Mouse (Mus musculus): ENCODE data around the gene Ripor1.

Ripor1 gene

GRCm38 (mm10) chr8:105624831-105625230, 19.8 kb downstream of the Ripor1 start:
- no peak for DNase-seq (ENCODE audit: low read depth, low spot score)

GRCm38 (mm10) chr8:105626086-105626485, 21.0 kb downstream of the Ripor1 start:
- DNase-seq (ENCODE audit: low read depth, low spot score) = no peak

GRCm38 (mm10) chr8:105629337-105629736, 24.3 kb downstream of the Ripor1 start:
- DNase-seq (ENCODE audit: low read depth, low spot score) = no peak

- no peak for DNase-seq (ENCODE audit: low read depth, low spot score)
Observed at GRCm38 (mm10) chr8:105634771-105635458, 29.9 kb downstream of the Ripor1 start.

- DNase-seq (ENCODE audit: low read depth, low spot score) = no peak
Observed at GRCm38 (mm10) chr8:105635481-105635880, 30.4 kb downstream of the Ripor1 start.

- DNase-seq (ENCODE audit: low read depth, low spot score) = peak; percentile 98
Observed at GRCm38 (mm10) chr8:105636018-105636962, 31.2 kb downstream of the Ripor1 start, which contains the start of gene Ctcf. TSS of gene Ctcf (plus strand) at chr8:105636568.

GRCm38 (mm10) chr8:105636963-105637510, 32.0 kb downstream of the Ripor1 start, which contains the start of gene Agrp:
TSS of gene Agrp (minus strand) at chr8:105637393.
- DNase-seq (ENCODE audit: low read depth, low spot score) = peak; percentile 73

GRCm38 (mm10) chr8:105637601-105638041, 32.6 kb downstream of the Ripor1 start:
- DNase-seq (ENCODE audit: low read depth, low spot score) = peak; percentile 50

- peak; percentile 36 for DNase-seq (ENCODE audit: low read depth, low spot score)
Observed at GRCm38 (mm10) chr8:105638510-105638909, 33.5 kb downstream of the Ripor1 start.

GRCm38 (mm10) chr8:105639835-105640234, 34.8 kb downstream of the Ripor1 start:
- no peak for DNase-seq (ENCODE audit: low read depth, low spot score)

- no peak for DNase-seq (ENCODE audit: low read depth, low spot score)
Observed at GRCm38 (mm10) chr8:105640511-105640910, 35.5 kb downstream of the Ripor1 start.

GRCm38 (mm10) chr8:105645205-105645604, 40.1 kb downstream of the Ripor1 start:
- no peak for DNase-seq (ENCODE audit: low read depth, low spot score)

- DNase-seq (ENCODE audit: low read depth, low spot score) = no peak
Observed at GRCm38 (mm10) chr8:105648929-105649328, 43.9 kb downstream of the Ripor1 start.

GRCm38 (mm10) chr8:105657641-105658040, 52.6 kb downstream of the Ripor1 start:
- no peak for DNase-seq (ENCODE audit: low read depth, low spot score)

- peak; percentile 73 for DNase-seq (ENCODE audit: low read depth, low spot score)
Observed at GRCm38 (mm10) chr8:105661167-105661566, 56.1 kb downstream of the Ripor1 start.
